Mouse (Mus musculus) megakaryocyte, embryonic 14.5 days (primary cell): ENCODE measurements around the gene Dnpep.

Experiments
- FLI1 ChIP-seq: IDR thresholded peaks from 2 replicates; pipeline ENCODE4 v1.6.1; 2012; ENCODE audit warnings: low read length, inconsistent platforms, mixed read lengths
- GATA1 ChIP-seq: IDR thresholded peaks from 3 replicates; pipeline ENCODE4 v1.6.1; 2012; ENCODE audit warnings: mixed read lengths, low read length, inconsistent platforms, borderline replicate concordance

GRCm38 (mm10) chr1:75363868-75364267 is 46.1 kb upstream of the Dnpep start:
- no peak for TF ChIP-seq GATA1
- TF ChIP-seq FLI1 = no peak
